Mouse (Mus musculus) kidney, postnatal 0 days (tissue): ENCODE measurements at regions not wholly inside any gene's neighbourhood (a gene's known extent, or its start where the extent isn't known, plus 50 kb on each side); places are given as distances from the start of the nearest gene placed in this dataset.

Experiments
- ATAC-seq: fragments of 200-750 bp; cut with Nextera tagmentation; replicated peaks from 2 replicates; pipeline ENCODE4 v1.8.0; 2017; ENCODE audit warnings: low read depth, moderate number of reproducible peaks, moderate TSS enrichment, moderate library complexity; ENCODE audit not compliant: low FRiP score
- DNase-seq: peaks from one replicate; pipeline ENCODE4 v3.0.0-alpha.2; 2016; ENCODE audit warnings: low spot score
- H3K27ac ChIP-seq: fragments of 300-500 bp; sonication (generic); 2 replicates; pipeline ENCODE4 v1.5.1; 2014; ENCODE audit warnings: mild to moderate bottlenecking
- H3K27me3 ChIP-seq: fragments of 300-500 bp; sonication (generic); 2 replicates; pipeline ENCODE4 v1.6.1; 2014; ENCODE audit warnings: low read length, mixed read lengths; ENCODE audit not compliant: insufficient read depth
- H3K36me3 ChIP-seq: fragments of 300-500 bp; sonication (generic); 2 replicates; pipeline ENCODE4 v1.6.1; 2014; ENCODE audit warnings: low read length, mixed read lengths; ENCODE audit not compliant: insufficient read depth
- H3K4me1 ChIP-seq: fragments of 300-500 bp; sonication (generic); replicated peaks from 2 replicates; pipeline ENCODE4 v1.6.1; 2014; ENCODE audit warnings: antibody characterized with exemption, low read length, mixed read lengths; ENCODE audit not compliant: insufficient read depth
- H3K4me2 ChIP-seq: fragments of 300-500 bp; sonication (generic); 2 replicates; pipeline ENCODE4 v1.6.1; 2014; ENCODE audit warnings: mild to moderate bottlenecking, low read length, moderate library complexity, mixed read lengths
- H3K4me3 ChIP-seq: fragments of 300-500 bp; sonication (generic); replicated peaks from 2 replicates; pipeline ENCODE4 v1.5.1; 2014; ENCODE audit warnings: low read depth, low read length
- H3K9ac ChIP-seq: fragments of 300-500 bp; sonication (generic); 2 replicates; pipeline ENCODE4 v1.6.1; 2014; ENCODE audit warnings: low read depth, low read length
- H3K9me3 ChIP-seq: fragments of 300-500 bp; sonication (generic); replicated peaks from 2 replicates; pipeline ENCODE4 v1.6.1; 2016; ENCODE audit warnings: low read length, inconsistent platforms, mixed read lengths
- CTCF ChIP-seq: IDR thresholded peaks from 2 replicates; pipeline ENCODE4 v1.5.1; 2016; ENCODE audit warnings: antibody characterized with exemption, low read depth, mild to moderate bottlenecking, moderate library complexity
- WGBS: fragments of 180-500 bp; shearing (Covaris S2); extraction: QIAGEN DNeasy Blood & Tissue Kit; methylation state at CpG from one replicate; pipeline ENCODE4 v1.1.7; 2014; 5-methylcytosine and 5-hydroxymethylcytosine counted together

DNA sequence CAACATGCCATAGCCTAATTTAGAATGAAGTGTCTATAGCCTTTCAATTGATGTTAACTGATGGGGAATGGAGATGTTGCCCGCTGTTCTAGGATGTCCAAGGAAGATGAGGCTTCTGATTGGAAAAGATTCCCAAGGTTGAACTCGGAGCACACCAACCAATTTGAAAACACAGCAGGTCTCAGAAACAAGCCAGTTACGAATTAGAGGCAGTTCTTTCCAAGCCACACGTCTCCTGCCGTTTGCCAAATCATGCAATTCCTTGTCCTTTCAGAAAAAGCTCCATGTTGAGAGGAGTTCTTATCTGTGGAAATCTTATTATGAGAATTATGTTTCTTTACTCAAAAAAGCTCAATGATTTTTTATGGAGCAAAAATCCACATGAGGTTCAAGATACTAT is 71.5 kb upstream of the Npy2r start:
- Histone ChIP-seq H3K4me2 (no peak overlapping the region), H3K4me1 (no peaks in the 10 kb centered on the region), H3K27ac (no peak overlapping the region), H3K27me3 (no peaks in the 10 kb centered on the region), H3K4me3 (no peak overlapping the region), H3K9ac (no peak overlapping the region), H3K36me3 (no peaks in the 10 kb centered on the region), H3K9me3 (no peaks in the 10 kb centered on the region)
- TF ChIP-seq CTCF: no peak
- WGBS: 86% methylated on average over 5 of the region's 5 CpGs
- DNase-seq: no peak
- no peak for ATAC-seq

DNA sequence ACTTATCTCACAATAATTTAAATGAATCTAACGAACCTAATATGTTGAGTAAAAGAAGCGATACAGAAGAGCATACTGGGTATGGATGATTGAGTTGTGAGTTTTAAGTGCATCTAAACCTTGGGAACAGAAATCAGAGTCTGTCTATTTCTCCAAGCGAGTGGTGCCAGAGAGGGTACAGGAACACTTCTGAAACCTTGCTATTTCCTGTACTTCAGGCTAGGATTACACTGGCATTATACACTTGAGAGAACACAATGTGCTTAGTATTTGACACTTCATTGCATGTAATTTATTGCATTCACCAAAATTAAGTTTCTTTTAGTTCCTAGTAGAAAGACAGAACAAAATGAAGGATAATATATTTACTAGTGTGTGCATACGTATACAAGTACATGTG is 54.0 kb upstream of the Npy2r start:
- H3K4me3 ChIP-seq: no peak overlapping the region
- no peaks in the 10 kb centered on the region for H3K36me3 ChIP-seq
- H3K27me3 ChIP-seq: no peaks in the 10 kb centered on the region
- no peak overlapping the region for H3K27ac ChIP-seq
- no peak overlapping the region for H3K4me2 ChIP-seq
- no peak overlapping the region for H3K9ac ChIP-seq
- ATAC-seq (peak; percentile 49; the same call in 1 of the 2 replicates), DNase-seq (peak; percentile 76)
- TF ChIP-seq CTCF: no peak
- H3K9me3 ChIP-seq: no peaks in the 10 kb centered on the region
- WGBS: 47% methylated on average over 4 of the region's 4 CpGs
- no peaks in the 10 kb centered on the region for H3K4me1 ChIP-seq

DNA sequence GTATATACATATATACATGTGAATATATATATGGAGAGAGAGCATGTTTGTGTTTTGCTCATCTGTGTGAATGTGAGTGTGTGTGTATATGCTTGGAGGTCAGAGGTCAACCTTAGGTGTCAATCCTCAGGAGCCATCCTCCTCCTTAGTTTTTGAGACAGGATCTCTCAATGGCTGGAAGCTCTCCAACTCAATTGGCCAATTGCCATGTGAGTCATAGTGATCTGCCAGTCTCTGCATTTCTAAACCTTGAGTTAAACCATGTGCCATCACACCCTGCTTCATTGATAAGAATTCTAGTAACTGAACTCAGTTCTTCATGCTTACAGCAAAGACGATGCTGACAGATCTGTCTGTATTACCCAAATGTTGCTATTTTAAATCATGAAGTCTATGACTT is 50.8 kb upstream of the Npy2r start:
- DNase-seq (no peak), ATAC-seq (no peak)
- no peak overlapping the region for H3K4me3 ChIP-seq
- TF ChIP-seq CTCF: no peak
- no peak overlapping the region for H3K9ac ChIP-seq
- H3K27me3 ChIP-seq: no peaks in the 10 kb centered on the region
- H3K36me3 ChIP-seq: no peaks in the 10 kb centered on the region
- H3K9me3 ChIP-seq: no peaks in the 10 kb centered on the region
- WGBS: 80% methylated on average over 1 of the region's 1 CpGs
- H3K4me1 ChIP-seq: no peaks in the 10 kb centered on the region
- H3K4me2 ChIP-seq: no peak overlapping the region
- H3K27ac ChIP-seq: no peak overlapping the region
